Mouse (Mus musculus) urinary bladder, adult 2 months (tissue): Measurements from ENCODE around the gene B230118H07Rik. TPM values are rescaled to one million over a fixed set of nuclear protein-coding genes. Genes with fewer than 3 reads are reported as not detected.

Source experiments
- DNase-seq: peaks from one replicate; pipeline ENCODE4 v3.0.0; 2022; ENCODE audit warnings: low spot score
- polyA plus RNA-seq: library from polyadenylated mRNA; depleted of rRNA; stranded (reverse); fragments of >200 nt; gene quantifications from 2 replicates; pipeline ENCODE4 v1.2.3, GENCODE M21; 2012; rRNA removed

B230118H07Rik gene
- polyA plus RNA-seq: 44.8 and 54.1 TPM in 2 replicates

DNA sequence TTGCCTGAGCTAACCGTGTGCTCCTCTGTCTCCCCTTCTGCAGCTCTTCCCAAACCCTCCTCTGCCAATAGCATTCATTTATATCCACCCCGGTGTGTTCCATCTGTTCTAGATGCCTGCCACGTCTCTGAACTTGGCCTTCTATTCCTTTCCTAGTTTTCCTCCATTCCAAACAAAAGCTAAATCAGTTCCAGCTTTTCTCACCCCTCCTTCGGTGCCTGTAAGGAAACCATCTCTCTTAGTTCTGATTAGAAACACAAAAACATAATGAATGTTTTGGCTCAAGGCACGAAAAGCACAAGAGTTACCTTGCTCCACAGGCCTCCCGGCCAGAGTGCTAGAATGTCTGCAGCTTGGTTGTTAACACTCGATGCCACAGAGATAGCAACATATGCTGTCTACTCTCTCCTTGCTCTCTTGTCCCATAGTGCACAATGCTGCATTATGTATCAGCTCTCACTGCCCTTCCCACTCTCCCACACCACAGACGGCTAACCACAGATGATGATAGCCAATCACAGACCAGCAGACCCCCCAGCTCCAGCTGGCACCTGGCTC is at the start of gene B230118H07Rik, which contains the start of gene Rag1:
Gene B230118H07Rik, minus strand, starts transcription at position 419 of the 558 bp plus-strand sequence.
Gene Rag1, minus strand, starts transcription at position 388 of the 558 bp plus-strand sequence.
- no peak for DNase-seq

DNA sequence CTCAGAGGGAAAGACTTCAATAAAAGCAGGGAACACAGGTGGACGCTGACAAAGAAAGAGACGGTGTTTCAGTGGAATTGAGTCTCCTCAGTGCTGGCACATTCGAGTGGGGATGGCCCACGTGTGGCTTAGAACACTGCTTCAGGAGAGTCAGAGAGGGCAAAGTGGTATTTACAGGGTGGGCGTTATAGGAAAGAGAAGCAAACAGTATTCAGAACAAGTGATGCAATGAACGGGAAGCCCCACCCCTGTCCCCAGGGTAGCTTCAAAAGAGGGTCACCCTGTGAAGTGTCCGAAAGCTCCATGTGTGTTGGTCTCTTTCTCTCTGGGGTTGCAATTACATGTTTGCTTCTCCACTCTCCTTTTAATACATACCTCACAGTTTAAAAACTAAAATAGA is 46.3 kb upstream of the B230118H07Rik start:
- no peak for DNase-seq

DNA sequence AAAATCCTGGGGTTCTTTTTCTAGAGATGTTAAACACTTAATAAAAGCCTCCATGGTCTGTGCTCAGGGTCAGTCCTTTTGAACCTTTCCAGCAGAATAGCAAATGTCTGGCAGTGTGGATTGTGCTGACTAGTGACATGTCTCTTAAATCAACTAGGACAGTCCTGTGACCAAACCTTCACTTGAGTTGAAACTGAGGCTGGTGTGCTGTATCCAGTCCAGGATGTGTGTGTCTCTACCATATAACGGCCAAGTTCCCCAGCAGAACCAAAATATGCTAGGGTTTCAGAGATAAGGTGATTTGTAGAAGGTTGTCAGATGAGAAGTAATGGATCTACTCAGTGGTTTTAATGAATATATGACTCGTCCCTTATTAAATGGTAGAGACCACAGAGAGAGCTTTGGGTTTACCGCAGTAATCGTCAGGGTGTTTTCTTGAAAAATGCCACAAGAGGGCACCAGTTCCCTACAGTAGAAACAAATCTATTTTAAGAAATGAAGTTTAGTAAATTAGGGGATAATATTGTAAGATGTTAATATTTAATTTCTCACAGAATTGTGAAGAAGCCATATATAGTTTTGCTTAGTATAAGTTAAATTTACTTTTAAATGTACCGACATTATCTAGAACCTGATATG is 44.4 kb upstream of the B230118H07Rik start:
- no peak for DNase-seq

DNA sequence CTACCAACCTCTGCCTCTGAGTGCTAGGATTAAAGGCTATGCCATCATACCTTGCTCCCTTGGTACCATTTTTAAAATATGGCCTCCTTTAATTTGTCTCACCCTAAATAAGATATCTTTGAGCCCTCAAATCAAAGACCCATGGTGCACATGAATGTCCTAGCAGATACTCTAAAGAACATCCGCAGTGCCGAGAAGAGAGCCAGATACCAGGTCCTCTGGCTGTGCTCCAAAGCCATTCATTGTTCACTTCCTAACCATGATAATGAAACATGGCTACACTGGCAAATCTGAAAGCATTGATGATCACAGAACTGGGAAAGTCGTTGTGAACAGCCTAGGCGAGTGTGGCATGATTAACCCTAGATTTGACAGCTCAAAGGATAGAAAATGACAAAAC is 43.7 kb upstream of the B230118H07Rik start:
- no peak for DNase-seq

GRCm38 (mm10) chr2:101690252-101690827 is 41.0 kb upstream of the B230118H07Rik start:
- no peak for DNase-seq

DNA sequence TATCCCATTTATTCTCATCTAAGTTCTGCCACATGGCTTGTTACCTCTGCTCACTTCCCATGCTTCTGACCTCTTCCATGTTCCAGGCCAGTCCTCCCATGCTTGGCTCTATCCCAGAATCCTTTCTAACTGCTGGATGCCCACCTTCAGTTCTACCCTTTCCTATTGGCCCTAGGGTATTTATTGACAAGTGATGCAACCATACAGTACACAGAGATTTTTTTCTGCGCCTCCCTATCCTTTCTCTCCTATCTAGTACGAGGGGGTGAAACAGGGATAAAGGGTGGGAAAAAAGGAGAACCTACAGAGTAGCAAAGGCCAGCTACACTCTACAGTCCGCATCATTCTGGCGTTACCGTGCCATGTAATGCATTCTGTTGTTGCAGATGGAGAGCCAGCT is 38.7 kb upstream of the B230118H07Rik start:
- DNase-seq: no peak

DNA sequence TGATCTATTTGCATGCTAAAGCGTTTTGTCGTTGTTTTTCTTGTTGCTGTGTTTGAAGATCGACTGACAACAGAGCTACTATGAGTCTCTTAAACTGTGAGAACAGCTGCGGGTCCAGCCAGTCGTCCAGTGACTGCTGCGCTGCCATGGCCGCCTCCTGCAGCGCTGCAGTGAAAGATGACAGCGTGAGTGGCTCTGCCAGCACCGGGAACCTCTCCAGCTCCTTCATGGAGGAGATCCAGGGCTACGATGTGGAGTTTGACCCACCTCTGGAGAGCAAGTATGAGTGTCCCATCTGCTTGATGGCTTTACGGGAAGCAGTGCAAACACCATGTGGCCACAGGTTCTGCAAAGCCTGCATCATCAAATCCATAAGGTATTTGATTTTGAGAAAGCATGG is 35.1 kb upstream of the B230118H07Rik start:
- DNase-seq: no peak

- DNase-seq: no peak
Observed at GRCm38 (mm10) chr2:101679164-101679784, 29.9 kb upstream of the B230118H07Rik start.

GRCm38 (mm10) chr2:101678236-101679021 is 29.1 kb upstream of the B230118H07Rik start, which contains the start of gene Traf6:
Traf6 (plus strand) TSS chr2:101678429.
- DNase-seq: peak; percentile 70

DNA sequence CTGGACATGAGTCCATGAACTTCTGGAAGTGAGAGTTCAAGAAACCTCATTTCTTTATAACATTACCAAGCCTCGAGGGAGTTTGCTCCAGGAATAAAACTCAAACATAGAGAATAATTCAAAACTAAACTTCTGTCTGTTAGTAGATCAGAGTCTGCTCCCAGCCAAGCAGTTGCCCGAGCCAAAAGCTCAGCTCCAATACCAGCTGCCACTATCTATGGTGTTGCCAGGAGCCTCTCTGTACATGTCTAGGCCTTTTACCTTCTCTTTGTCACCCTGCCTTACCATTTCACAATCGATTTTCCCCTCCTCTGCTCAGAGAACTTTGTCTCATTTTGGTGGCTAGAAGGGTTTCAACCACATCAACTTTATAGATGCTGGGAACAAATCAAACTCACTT is 24.2 kb upstream of the B230118H07Rik start:
- no peak for DNase-seq

DNA sequence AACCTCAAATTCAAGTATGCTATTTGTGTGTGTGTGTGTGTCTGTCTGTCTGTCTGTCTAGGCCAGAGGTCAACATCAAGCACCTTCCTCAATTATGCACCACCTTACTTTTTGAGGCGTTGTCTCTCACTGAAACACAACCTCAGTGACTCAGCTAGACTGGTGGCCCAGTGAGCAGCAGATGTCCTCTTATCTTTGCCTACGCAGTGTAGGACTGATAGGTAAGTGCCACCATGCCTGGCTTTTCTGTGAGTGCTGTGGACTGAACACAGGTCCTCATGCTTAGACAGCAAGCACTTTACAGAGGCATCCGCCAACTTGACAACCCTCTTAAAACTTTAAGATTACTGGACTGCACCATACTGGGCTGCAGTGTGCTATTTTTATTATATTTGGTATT is 19.4 kb upstream of the B230118H07Rik start:
- no peak for DNase-seq

GRCm38 (mm10) chr2:101665703-101666092 is 16.4 kb upstream of the B230118H07Rik start:
- no peak for DNase-seq

- DNase-seq: no peak
Observed at GRCm38 (mm10) chr2:101665058-101665702, 15.8 kb upstream of the B230118H07Rik start.

- DNase-seq: no peak
Observed at GRCm38 (mm10) chr2:101660536-101660935, 11.2 kb upstream of the B230118H07Rik start.

DNA sequence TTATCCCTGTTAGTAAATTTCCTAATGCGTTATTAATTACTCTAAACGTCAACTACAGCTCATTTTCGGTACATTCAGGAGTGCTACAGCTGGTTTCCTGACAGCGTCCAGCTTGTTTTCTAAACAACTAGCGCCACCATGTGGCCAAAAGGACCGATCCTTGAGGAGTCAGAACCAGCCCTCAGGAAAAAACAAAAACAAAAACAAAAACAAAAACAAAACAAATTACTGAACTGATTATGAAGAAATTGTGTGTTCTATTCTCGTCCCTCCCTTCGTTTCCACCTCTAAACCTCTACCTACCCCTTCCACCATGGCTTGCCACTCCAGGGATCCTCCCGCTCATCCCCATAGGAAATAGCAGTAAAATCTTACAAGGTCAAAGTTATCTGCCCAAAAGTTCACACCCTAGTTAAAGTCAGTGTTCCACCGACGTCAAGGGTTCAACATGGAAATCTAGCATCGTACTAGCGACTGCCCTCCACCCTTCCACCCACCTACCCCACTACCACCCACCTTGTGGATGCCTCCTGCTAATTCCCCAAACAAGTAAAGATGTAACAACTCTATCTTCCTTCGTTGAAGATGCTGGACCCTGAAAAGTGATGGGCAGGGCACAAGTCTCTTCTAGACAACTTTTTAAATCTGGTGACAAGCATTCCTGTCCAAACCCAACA is 3.7 kb upstream of the B230118H07Rik start:
- peak; percentile 36 for DNase-seq

GRCm38 (mm10) chr2:101652204-101652920 is 3.0 kb upstream of the B230118H07Rik start:
- no peak for DNase-seq

DNA sequence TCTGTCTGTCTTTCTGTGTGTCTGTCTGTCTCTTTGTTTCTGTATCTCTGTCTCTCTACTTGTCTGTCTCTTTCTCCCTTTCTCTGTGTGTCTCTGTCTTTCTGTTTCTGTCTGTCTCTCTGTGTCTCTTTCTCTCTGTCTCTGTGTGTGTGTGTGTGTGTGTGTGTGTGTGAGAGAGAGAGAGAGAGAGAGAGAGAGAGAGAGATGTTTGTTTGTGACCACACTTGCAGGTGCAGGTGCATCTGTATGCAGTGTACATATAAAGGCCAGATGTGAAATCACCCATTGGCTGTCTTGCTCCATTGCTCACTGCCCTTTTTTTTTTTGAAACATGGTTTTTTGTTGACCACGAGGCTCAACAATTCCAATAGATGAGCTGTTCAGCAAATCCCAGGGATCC is 1.1 kb upstream of the B230118H07Rik start:
- no peak for DNase-seq

DNA sequence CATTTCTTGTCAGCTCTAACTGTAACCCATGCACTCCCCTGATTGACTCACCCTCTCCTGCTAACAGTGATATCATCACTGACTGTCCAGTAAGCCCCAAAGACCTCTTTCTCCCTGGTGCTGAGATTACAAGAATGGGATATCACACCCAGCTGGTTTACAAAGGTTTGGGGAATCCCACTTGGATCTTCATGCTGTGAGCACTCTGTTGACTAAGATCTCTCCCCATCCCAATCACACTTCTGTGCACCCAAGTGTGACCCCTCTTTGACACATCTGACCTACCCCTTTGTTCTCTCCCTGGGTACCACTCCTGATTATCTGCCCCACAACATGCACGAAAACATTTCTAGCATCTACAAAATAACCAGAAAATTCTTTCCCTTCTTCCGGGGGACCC is 971 bp downstream of the B230118H07Rik start:
- DNase-seq: no peak

- no peak for DNase-seq
Observed at GRCm38 (mm10) chr2:101645841-101646240, 3.5 kb downstream of the B230118H07Rik start.

DNA sequence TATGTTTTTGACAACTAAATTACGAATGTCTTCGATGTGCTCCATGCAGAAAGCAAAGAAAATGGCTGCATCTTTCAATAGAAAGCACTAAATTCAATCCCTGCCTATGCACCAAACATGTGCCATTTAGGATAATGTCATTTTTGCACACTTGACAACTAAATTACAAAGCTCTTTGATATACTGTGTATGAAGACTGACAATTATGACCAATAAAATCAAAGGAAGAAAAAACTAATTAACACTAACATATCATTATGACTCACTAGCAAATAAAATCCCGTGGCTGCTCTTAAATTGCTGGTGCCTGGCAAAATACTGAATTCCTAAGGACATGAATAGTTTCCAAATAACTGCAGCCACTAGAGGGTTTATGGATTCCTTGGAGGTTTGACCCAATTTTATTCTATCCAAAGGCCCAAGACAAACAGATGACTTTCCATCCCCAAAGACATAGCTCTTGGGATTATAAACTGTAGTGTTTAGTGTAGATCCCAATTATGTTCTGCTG is 9.4 kb downstream of the B230118H07Rik start:
- no peak for DNase-seq
